ENCODE assay signal across 9 mouse cellular contexts in genomic region chr1:62783354-62784083, GRCm38 (mm10).
DNase-seq lines count a peak whose midpoint lies in the region; ATAC-seq and TF ChIP-seq lines count a peak whose summit lies in the region.
"Had no signal": no experiment of that assay in that cellular context is flagged by ENCODE, and none has a peak within 500 bp of the region (broad histone marks: within the 10 kb centered on the region; RNA-seq: fewer than 3 reads in every experiment).

No protein-coding gene starts in this region.

- H3K79me2 ChIP-seq in myocyte (ENCODE audit: control insufficient read depth, insufficient read depth), result no peaks in the 10 kb centered on the region

- H3K4me2 ChIP-seq in forebrain, embryonic 14.5 days (ENCODE audit: low read length), result no peak overlapping the region
- H3K4me2 ChIP-seq in myocyte (ENCODE audit: low read depth), result peak overlapping the region; percentile 19
- H3K4me2 ChIP-seq: heart, embryonic 13.5 days had no signal

- peaks cover 13% of the 10 kb centered on the region for H3K36me3 ChIP-seq in forebrain, embryonic 14.5 days (ENCODE audit: control insufficient read depth, insufficient read depth, low read length)
- H3K36me3 ChIP-seq in myocyte (ENCODE audit: control insufficient read depth, insufficient read depth), result peaks cover 13% of the 10 kb centered on the region

- no peaks in the 10 kb centered on the region for H3K27me3 ChIP-seq in forebrain, embryonic 14.5 days (replicated peaks; ENCODE audit: control insufficient read depth, insufficient read depth, low read length)
- H3K27me3 ChIP-seq in myocyte (ENCODE audit: control insufficient read depth, insufficient read depth, insufficient read length), result no peaks in the 10 kb centered on the region

- H3K4me1 ChIP-seq in lung, adult 2 months (ENCODE audit: control insufficient read depth, insufficient read depth, low read length), result no peaks in the 10 kb centered on the region; the same call in 1 of the 2 replicates
- peaks cover 16% of the 10 kb centered on the region for H3K4me1 ChIP-seq in forebrain, embryonic 14.5 days (ENCODE audit: control insufficient read depth, insufficient read depth, low read length)

- H3K9ac ChIP-seq in forebrain, embryonic 14.5 days (ENCODE audit: low read length), result no peak overlapping the region
- H3K9ac ChIP-seq: heart, embryonic 13.5 days had no signal

- WGBS in lung, adult 2 months, result 76% methylated on average over 18 of the region's 18 CpGs
- 60% methylated on average over 18 of the region's 18 CpGs for WGBS in forebrain, embryonic 14.5 days

- ATAC-seq in forebrain, embryonic 14.5 days, result peak; percentile 44

- peak overlapping the region; percentile 76 for H3K27ac ChIP-seq in forebrain, embryonic 14.5 days (ENCODE audit: low read depth, low read length)
- H3K27ac ChIP-seq: heart, embryonic 13.5 days had no signal

- no peak overlapping the region for H3K4me3 ChIP-seq in lung, adult 2 months (replicated peaks; ENCODE audit: extremely low read depth, low read depth, low read length)
- H3K4me3 ChIP-seq in forebrain, embryonic 14.5 days (ENCODE audit: low read depth, low read length), result no peak overlapping the region
- no peak overlapping the region for H3K4me3 ChIP-seq in myocyte
- H3K4me3 ChIP-seq: heart, embryonic 13.5 days had no signal

- no peak overlapping the region for H3ac ChIP-seq in myocyte (ENCODE audit: control insufficient read depth, insufficient read length)

- no peak for TF ChIP-seq CTCF in lung, adult 2 months (IDR thresholded peaks at IDR 0.05; ENCODE audit: insufficient read depth, low read length)

- no peaks in the 10 kb centered on the region for H3K9me3 ChIP-seq in forebrain, embryonic 14.5 days (replicated peaks; ENCODE audit: control insufficient read depth, low read length)
- H3K9me3 ChIP-seq: heart, embryonic 13.5 days had no signal

- TF ChIP-seq POLR2A in lung, adult 2 months (IDR thresholded peaks at IDR 0.05; ENCODE audit: borderline replicate concordance, extremely low read depth, low read depth, low read length), result no peak
- TF ChIP-seq POLR2A in myocyte (IDR thresholded peaks at IDR 0.05; ENCODE audit: insufficient read length, low read depth), result no peak

- peak; percentile 54 for DNase-seq in adrenal gland, postnatal 10 days
- DNase-seq in adrenal gland, adult 8-10 months, result no peak
- peak; percentile 38 for DNase-seq in lung, postnatal 10 days
- no peak for DNase-seq in lung, adult 2 months
- DNase-seq in forebrain, embryonic 14.5 days (ENCODE audit: low spot score), result peak; percentile 82
- no peak for DNase-seq in thymus, postnatal 36 days
- no peak for DNase-seq in kidney, postnatal 10 days

TF ChIP-seq in myocyte, 11 proteins besides CTCF, POLR2A, EP300 and RAD21:
- TF ChIP-seq SRF (IDR thresholded peaks at IDR 0.05; ENCODE audit: control insufficient read depth, insufficient read length, low read depth), result no peak
- no peak for TF ChIP-seq MAX (IDR thresholded peaks at IDR 0.05; ENCODE audit: low read depth)
- no peak for TF ChIP-seq CEBPB (IDR thresholded peaks at IDR 0.05; ENCODE audit: insufficient read depth, poor library complexity, severe bottlenecking)
- no peak for TF ChIP-seq USF1 (IDR thresholded peaks at IDR 0.05; ENCODE audit: low read depth)
- no peak for TF ChIP-seq REST (IDR thresholded peaks at IDR 0.05; ENCODE audit: insufficient read depth, insufficient read length)
- no peak for TF ChIP-seq TCF12 (IDR thresholded peaks at IDR 0.05; ENCODE audit: insufficient read depth, poor library complexity, severe bottlenecking)
- no peak for TF ChIP-seq TCF3 (IDR thresholded peaks at IDR 0.05; ENCODE audit: insufficient read length, low read depth)
- no peak for TF ChIP-seq MYOG (IDR thresholded peaks at IDR 0.05; ENCODE audit: control insufficient read depth in 1 of 3, insufficient read depth in 1 of 3, insufficient read length in 2 of 3, low read depth in 2 of 3)
- TF ChIP-seq POLR2AphosphoS2 (IDR thresholded peaks at IDR 0.05; ENCODE audit: insufficient read length, low read depth), result no peak
- TF ChIP-seq MYOD1 (IDR thresholded peaks at IDR 0.05; ENCODE audit: control insufficient read depth in 1 of 3, insufficient read length in 2 of 3, low read depth in 2 of 3), result no peak
- no peak for TF ChIP-seq E2F4 (IDR thresholded peaks at IDR 0.05; ENCODE audit: insufficient read depth)

Comparison
In these comparisons a context has a peak if more than half of its experiments do, and no peak if none do; other contexts are left out.
1. DNase-seq: peak in adrenal gland, postnatal 10 days (single experiment), lung, postnatal 10 days (single experiment) and forebrain, embryonic 14.5 days (single experiment); none in adrenal gland, adult 8-10 months (single experiment), lung, adult 2 months (single experiment), thymus, postnatal 36 days (0 of 2) and kidney, postnatal 10 days (single experiment).